Mouse (Mus musculus) bone marrow, adult 2 months (tissue): Measurements from ENCODE around the gene Jsrp1.

Source experiments
- CTCF ChIP-seq: fragments of 200-500 bp; IDR thresholded peaks from 2 replicates; pipeline ENCODE4 v1.5.1; 2011; ENCODE audit warnings: low read length, control low read depth; ENCODE audit not compliant: control insufficient read depth, insufficient read depth
- POLR2A ChIP-seq: fragments of 200-500 bp; IDR thresholded peaks from 2 replicates; pipeline ENCODE4 v1.6.1; 2011; ENCODE audit warnings: low read depth, mild to moderate bottlenecking, control low read depth, low read length, borderline replicate concordance; ENCODE audit not compliant: control insufficient read depth

GRCm38 (mm10) chr10:80787517-80787916 is 25.8 kb downstream of the Jsrp1 start:
- TF ChIP-seq CTCF (no peak), POLR2A (no peak)
